Mouse (Mus musculus) midbrain, embryonic 11.5 days (tissue): ENCODE results near the gene Vps13d. TPM values are rescaled to one million over a fixed set of nuclear protein-coding genes. Genes with fewer than 3 reads are reported as not detected.

Source experiments
- ATAC-seq: fragments of 200-750 bp; cut with Nextera tagmentation; 2 replicates; pipeline ENCODE4 v1.8.0; 2017; ENCODE audit warnings: moderate TSS enrichment, moderate library complexity; ENCODE audit not compliant: low FRiP score
- DNase-seq: peaks from one replicate; pipeline ENCODE4 v3.0.0; 2015; ENCODE audit warnings: low spot score; ENCODE audit errors: missing footprints
- H3K27ac ChIP-seq: fragments of 300-500 bp; sonication (generic); 2 replicates; pipeline ENCODE4 v1.5.1; 2014; ENCODE audit warnings: low read depth, low read length
- H3K27me3 ChIP-seq: fragments of 300-500 bp; sonication (generic); 2 replicates; pipeline ENCODE4 v1.6.1; 2014; ENCODE audit warnings: mild to moderate bottlenecking, low read length, moderate library complexity, mixed read lengths; ENCODE audit not compliant: control insufficient read depth, insufficient read depth
- H3K36me3 ChIP-seq: fragments of 300-500 bp; sonication (generic); 2 replicates; pipeline ENCODE4 v1.6.1; 2014; ENCODE audit warnings: mild to moderate bottlenecking, low read length, moderate library complexity, mixed read lengths; ENCODE audit not compliant: control insufficient read depth, insufficient read depth
- H3K4me1 ChIP-seq: fragments of 300-500 bp; sonication (generic); 2 replicates; pipeline ENCODE4 v1.6.1; 2014; ENCODE audit warnings: low read length; ENCODE audit not compliant: control insufficient read depth, insufficient read depth
- H3K4me2 ChIP-seq: fragments of 300-500 bp; sonication (generic); 2 replicates; pipeline ENCODE4 v1.6.1; 2014; ENCODE audit warnings: mild to moderate bottlenecking, moderate library complexity
- H3K4me3 ChIP-seq: fragments of 300-500 bp; sonication (generic); 2 replicates; pipeline ENCODE4 v1.5.1; 2014; ENCODE audit warnings: low read depth, low read length
- H3K9ac ChIP-seq: fragments of 300-500 bp; sonication (generic); 2 replicates; pipeline ENCODE4 v1.6.1; 2014; ENCODE audit warnings: low read length
- H3K9me3 ChIP-seq: fragments of 300-500 bp; sonication (generic); 2 replicates; pipeline ENCODE4 v1.6.1; 2016; ENCODE audit warnings: low read length; ENCODE audit not compliant: control insufficient read depth
- WGBS: fragments of 180-500 bp; shearing (Covaris S2); extraction: QIAGEN DNeasy Blood & Tissue Kit; methylation state at CpG from one replicate; pipeline ENCODE4 v1.1.7; 2014; 5-methylcytosine and 5-hydroxymethylcytosine counted together
- polyA plus RNA-seq: library from polyadenylated mRNA; unstranded; fragments of >200 nt; fragmentation: Nextera tagmentation; extraction: Ambion mirVana; gene quantifications from 2 replicates; pipeline ENCODE4 v1.2.1, GENCODE M21; 2014

Gene Vps13d
- polyA plus RNA-seq, 1 experiment from 2014 or later: 8.7 TPM

GRCm38 (mm10) chr4:144951859-144952258, 242.9 kb downstream of the Vps13d start:
- no peak overlapping the region for H3K4me2 ChIP-seq
- H3K9me3 ChIP-seq: no peaks in the 10 kb centered on the region
- no peaks in the 10 kb centered on the region for H3K36me3 ChIP-seq
- H3K9ac ChIP-seq: no peak overlapping the region
- no peak for DNase-seq
- H3K4me1 ChIP-seq: no peaks in the 10 kb centered on the region; the same call in 1 of the 2 replicates
- 88% methylated on average over 7 of the region's 7 CpGs for WGBS
- no peak overlapping the region for H3K4me3 ChIP-seq
- no peak overlapping the region for H3K27ac ChIP-seq
- H3K27me3 ChIP-seq: no peaks in the 10 kb centered on the region
- no peak for ATAC-seq

GRCm38 (mm10) chr4:144950883-144951282, 243.9 kb downstream of the Vps13d start:
- DNase-seq (no peak), ATAC-seq (no peak)
- Histone ChIP-seq H3K9me3 (no peaks in the 10 kb centered on the region), H3K4me2 (no peak overlapping the region), H3K4me3 (no peak overlapping the region), H3K36me3 (no peaks in the 10 kb centered on the region), H3K9ac (no peak overlapping the region), H3K4me1 (no peaks in the 10 kb centered on the region; the same call in 1 of the 2 replicates), H3K27me3 (no peaks in the 10 kb centered on the region), H3K27ac (no peak overlapping the region)
- 90% methylated on average over 3 of the region's 3 CpGs for WGBS

- no peak for DNase-seq
These were observed 244.5 kb downstream of the Vps13d start for GRCm38 (mm10) chr4:144950327-144950711.

DNA sequence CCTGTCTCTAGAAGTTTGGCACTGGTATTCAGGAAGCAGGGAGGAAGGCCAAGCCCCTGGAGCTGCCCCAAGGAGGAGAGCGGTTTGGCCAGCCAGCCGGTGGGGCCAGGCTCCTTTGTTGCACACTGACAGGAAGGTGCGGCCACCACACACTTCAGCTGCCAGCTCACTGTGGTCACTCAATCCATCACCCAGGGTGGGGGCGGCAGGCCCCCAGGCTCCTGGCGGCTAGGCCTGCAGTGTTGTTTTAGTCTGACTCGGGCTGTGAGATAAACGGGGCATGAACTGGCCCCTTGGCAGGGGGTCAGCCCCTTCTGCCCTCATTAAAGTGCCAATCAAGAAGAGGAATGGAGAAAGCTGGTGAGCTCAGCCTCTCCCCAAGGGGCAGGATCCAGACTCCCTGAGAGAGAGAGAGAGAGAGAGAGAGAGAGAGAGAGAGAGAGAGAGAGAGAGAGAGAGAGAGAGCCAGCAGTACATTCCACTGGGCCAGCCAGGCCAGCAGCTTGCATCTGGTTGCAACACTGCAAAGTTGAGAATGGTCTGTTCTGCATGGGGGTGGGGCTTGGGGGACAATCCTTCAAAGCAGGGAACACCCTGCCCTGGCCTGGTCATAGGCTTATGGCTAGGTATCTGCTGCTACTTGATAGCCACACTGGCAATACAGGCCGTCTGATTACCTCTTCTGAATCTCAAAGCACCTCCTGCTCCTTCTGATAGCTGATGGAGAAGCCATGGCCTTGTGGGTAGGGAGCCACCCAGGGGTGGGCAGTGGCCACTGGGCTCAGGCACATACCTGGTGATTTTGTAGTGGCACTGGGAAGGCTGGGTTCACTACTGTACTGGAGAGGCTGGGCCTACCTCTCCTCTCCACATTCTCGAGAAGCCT, 245.1 kb downstream of the Vps13d start:
- peak; percentile 63 for ATAC-seq
- no peaks in the 10 kb centered on the region for H3K27me3 ChIP-seq
- H3K9ac ChIP-seq: no peak overlapping the region
- no peak overlapping the region for H3K4me2 ChIP-seq
- H3K27ac ChIP-seq: no peak overlapping the region
- no peaks in the 10 kb centered on the region for H3K36me3 ChIP-seq
- no peaks in the 10 kb centered on the region; the same call in 1 of the 2 replicates for H3K4me1 ChIP-seq
- H3K9me3 ChIP-seq: no peaks in the 10 kb centered on the region
- WGBS: 19% methylated on average over 9 of the region's 9 CpGs
- DNase-seq: peak; percentile 84
- no peak overlapping the region for H3K4me3 ChIP-seq

More at GRCm38 (mm10) chr4:144950327-144950711, 244.5 kb downstream of the Vps13d start:
- H3K9me3 ChIP-seq: no peaks in the 10 kb centered on the region
- H3K27ac ChIP-seq: no peak overlapping the region
- H3K27me3 ChIP-seq: no peaks in the 10 kb centered on the region
- WGBS: 63% methylated on average over 3 of the region's 3 CpGs
- H3K4me2 ChIP-seq: no peak overlapping the region
- no peaks in the 10 kb centered on the region; the same call in 1 of the 2 replicates for H3K4me1 ChIP-seq
- no peaks in the 10 kb centered on the region for H3K36me3 ChIP-seq
- no peak overlapping the region for H3K9ac ChIP-seq
- ATAC-seq: peak; percentile 27; the same call in 1 of the 2 replicates
- H3K4me3 ChIP-seq: no peak overlapping the region

DNA sequence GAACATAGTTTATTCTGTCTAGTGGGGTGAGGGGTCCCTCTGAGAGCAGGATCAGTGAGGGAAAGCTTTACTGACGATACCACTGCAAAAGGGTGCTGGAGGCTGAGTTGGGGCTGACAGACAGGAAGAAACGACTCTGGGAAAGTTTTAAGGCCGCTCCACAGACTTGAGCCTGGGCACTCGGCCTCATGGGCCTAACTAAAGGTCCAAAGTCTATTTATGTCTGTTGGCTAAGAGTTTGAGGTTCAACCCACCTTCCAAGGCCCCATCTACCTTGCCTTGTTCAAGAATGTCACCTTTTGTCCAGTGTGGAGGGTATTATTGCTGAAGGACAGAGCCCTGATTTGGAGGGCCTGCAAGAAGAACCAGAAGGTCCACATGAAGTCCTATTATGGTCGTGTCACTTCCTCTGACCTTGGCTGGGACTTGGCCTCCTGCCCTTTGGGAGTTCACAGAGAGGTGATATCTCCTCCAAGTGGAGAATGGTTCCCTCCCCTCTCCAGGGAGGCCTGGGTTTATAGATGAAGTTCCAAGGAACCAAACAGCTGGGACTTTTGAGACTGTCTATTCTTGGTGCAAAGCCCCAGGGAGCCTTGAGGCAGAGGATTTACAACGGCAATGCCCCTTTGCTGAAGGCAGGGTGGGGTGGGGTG, 246.9 kb downstream of the Vps13d start:
- peak; percentile 76 for DNase-seq
- ATAC-seq: no peak
- 69% methylated on average over 6 of the region's 6 CpGs for WGBS

DNA sequence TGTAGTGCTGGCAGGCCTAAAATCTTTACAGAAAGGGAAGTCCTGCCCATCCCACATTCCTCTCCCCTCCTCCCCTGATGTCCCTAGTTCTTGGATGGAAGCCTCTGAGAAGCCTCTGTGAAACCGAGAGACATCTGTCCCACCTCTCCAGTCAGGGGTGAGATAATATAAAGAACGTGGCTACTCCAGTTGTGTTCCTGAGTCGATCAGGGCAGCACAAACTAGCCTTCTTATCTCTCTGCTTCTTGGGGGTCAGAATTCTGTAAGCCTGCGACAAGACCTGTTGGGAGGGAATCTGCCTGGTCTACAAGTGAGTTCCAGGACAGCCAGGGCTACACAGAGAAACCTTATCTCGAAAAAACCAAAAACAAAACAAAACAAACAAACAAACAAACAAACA, 251.5 kb downstream of the Vps13d start:
- Histone ChIP-seq H3K4me1 (no peaks in the 10 kb centered on the region), H3K4me3 (no peak overlapping the region), H3K27me3 (no peaks in the 10 kb centered on the region), H3K36me3 (no peaks in the 10 kb centered on the region), H3K9ac (no peak overlapping the region), H3K9me3 (no peaks in the 10 kb centered on the region), H3K27ac (no peak overlapping the region), H3K4me2 (no peak overlapping the region)
- DNase-seq (no peak), ATAC-seq (no peak)
- WGBS: 82% methylated on average over 5 of the region's 5 CpGs

More for the DNA sequence above, 246.9 kb downstream of the Vps13d start:
- no peak overlapping the region for H3K4me2 ChIP-seq
- no peak overlapping the region for H3K9ac ChIP-seq
- H3K4me3 ChIP-seq: no peak overlapping the region
- no peak overlapping the region for H3K27ac ChIP-seq
- H3K9me3 ChIP-seq: no peaks in the 10 kb centered on the region
- H3K36me3 ChIP-seq: no peaks in the 10 kb centered on the region
- no peaks in the 10 kb centered on the region; the same call in 1 of the 2 replicates for H3K4me1 ChIP-seq
- H3K27me3 ChIP-seq: no peaks in the 10 kb centered on the region

DNA sequence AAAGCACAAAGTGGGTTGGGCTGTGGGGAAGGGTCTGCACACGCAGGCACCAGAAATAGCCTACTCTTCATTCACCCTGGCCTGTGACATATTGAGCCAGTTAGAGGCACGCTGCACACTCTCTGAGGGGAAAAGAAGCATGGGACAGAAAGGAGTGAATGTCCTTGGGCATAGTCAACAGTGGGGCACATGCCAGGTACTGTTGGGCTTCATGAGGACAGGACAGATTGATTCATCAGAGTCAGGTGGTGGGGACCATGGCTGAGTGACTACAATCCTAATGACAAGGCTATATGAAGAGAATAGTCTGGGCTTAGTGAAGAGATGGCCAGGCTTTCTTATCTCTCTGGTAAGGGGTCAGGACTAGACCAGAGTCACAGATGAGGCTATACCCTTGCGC, 252.4 kb downstream of the Vps13d start:
- Histone ChIP-seq H3K4me3 (no peak overlapping the region), H3K9ac (no peak overlapping the region), H3K27me3 (no peaks in the 10 kb centered on the region), H3K4me2 (no peak overlapping the region), H3K36me3 (no peaks in the 10 kb centered on the region), H3K27ac (no peak overlapping the region), H3K4me1 (no peaks in the 10 kb centered on the region), H3K9me3 (no peaks in the 10 kb centered on the region)
- ATAC-seq: no peak
- DNase-seq: no peak
- 95% methylated on average over 3 of the region's 3 CpGs for WGBS

DNA sequence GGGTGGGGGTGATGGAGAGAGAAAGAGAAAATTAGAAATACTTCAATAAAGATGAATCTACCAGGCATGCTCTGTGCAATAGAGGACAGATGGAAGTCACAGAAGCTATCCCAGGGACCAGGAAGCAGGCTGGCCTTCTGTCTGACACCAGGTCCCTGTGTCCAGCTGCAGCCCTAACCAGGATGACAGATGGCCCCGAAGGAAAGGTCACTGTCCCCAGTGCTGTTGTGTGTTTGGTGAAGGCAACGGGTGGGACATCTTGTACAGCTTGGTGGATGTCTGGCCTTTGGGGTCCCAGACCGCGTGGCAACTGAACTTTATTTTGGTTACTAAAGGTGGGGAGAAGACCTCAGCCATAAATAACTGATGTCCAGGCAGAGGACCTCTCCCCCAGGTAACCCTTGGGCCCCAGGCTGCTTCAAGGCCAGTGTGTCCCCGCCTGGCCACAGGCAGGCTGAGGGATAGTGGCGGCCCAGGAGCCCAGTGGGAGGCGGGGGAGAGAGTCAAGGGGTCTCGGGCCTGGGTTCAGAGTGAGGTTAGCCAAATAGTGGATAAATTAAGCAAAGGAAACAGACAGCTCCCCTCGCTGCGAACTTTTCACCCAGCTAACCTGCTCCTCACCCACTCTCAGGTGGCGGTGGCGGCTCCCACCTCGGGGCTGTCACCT, 253.9 kb downstream of the Vps13d start:
- 75% methylated on average over 13 of the region's 13 CpGs for WGBS
- no peak overlapping the region for H3K9ac ChIP-seq
- H3K27ac ChIP-seq: no peak overlapping the region
- no peak overlapping the region for H3K4me2 ChIP-seq
- no peak overlapping the region for H3K4me3 ChIP-seq
- ATAC-seq: no peak
- H3K9me3 ChIP-seq: no peaks in the 10 kb centered on the region
- no peak for DNase-seq
- H3K27me3 ChIP-seq: no peaks in the 10 kb centered on the region
- no peaks in the 10 kb centered on the region for H3K36me3 ChIP-seq
- H3K4me1 ChIP-seq: no peaks in the 10 kb centered on the region
